Mouse (Mus musculus) forebrain, embryonic 13.5 days (tissue): Measurements from ENCODE around the gene Dapp1. TPM values are rescaled to one million over a fixed set of nuclear protein-coding genes. Genes with fewer than 3 reads are reported as not detected.
A peak's percentile ranks its signal among the peaks of the same experiment; 100 is the strongest.

Experiments used
- ATAC-seq: fragments of 200-750 bp; cut with Nextera tagmentation; 2 replicates; pipeline ENCODE4 v1.8.0; 2017
- H3K27ac ChIP-seq: fragments of 300-500 bp; sonication (generic); 2 replicates; pipeline ENCODE4 v1.5.1; 2015; ENCODE audit warnings: inconsistent platforms, mild to moderate bottlenecking, moderate library complexity
- H3K27me3 ChIP-seq: fragments of 300-500 bp; sonication (generic); 2 replicates; pipeline ENCODE4 v1.6.1; 2015; ENCODE audit warnings: mild to moderate bottlenecking, inconsistent platforms
- H3K36me3 ChIP-seq: fragments of 300-500 bp; sonication (generic); 2 replicates; pipeline ENCODE4 v1.6.1; 2015; ENCODE audit warnings: mild to moderate bottlenecking, inconsistent platforms; ENCODE audit not compliant: poor library complexity, severe bottlenecking
- H3K4me1 ChIP-seq: fragments of 300-500 bp; sonication (generic); 2 replicates; pipeline ENCODE4 v1.6.1; 2015; ENCODE audit warnings: inconsistent platforms
- H3K4me2 ChIP-seq: fragments of 300-500 bp; sonication (generic); 2 replicates; pipeline ENCODE4 v1.6.1; 2015; ENCODE audit warnings: inconsistent platforms, mild to moderate bottlenecking, moderate library complexity
- H3K4me3 ChIP-seq: fragments of 300-500 bp; sonication (generic); 2 replicates; pipeline ENCODE4 v1.5.1; 2015; ENCODE audit warnings: mild to moderate bottlenecking, inconsistent platforms
- H3K9ac ChIP-seq: fragments of 300-500 bp; sonication (generic); 2 replicates; pipeline ENCODE4 v1.6.1; 2015; ENCODE audit warnings: mild to moderate bottlenecking, inconsistent platforms
- H3K9me3 ChIP-seq: fragments of 300-500 bp; sonication (generic); replicated peaks from 2 replicates; pipeline ENCODE4 v1.6.1; 2016; ENCODE audit warnings: inconsistent platforms
- WGBS: fragments of 180-500 bp; shearing (Covaris S2); methylation state at CpG from one replicate; pipeline ENCODE4 v1.1.7; 2015; 5-methylcytosine and 5-hydroxymethylcytosine counted together
- polyA plus RNA-seq: library from polyadenylated mRNA; unstranded; fragments of >200 nt; fragmentation: Nextera tagmentation; extraction: Ambion mirVana; gene quantifications from 2 replicates; pipeline ENCODE4 v1.2.1, GENCODE M21; 2015

The Dapp1 gene
- polyA plus RNA-seq, 1 experiment from 2014 or later: 3.9 TPM

DNA sequence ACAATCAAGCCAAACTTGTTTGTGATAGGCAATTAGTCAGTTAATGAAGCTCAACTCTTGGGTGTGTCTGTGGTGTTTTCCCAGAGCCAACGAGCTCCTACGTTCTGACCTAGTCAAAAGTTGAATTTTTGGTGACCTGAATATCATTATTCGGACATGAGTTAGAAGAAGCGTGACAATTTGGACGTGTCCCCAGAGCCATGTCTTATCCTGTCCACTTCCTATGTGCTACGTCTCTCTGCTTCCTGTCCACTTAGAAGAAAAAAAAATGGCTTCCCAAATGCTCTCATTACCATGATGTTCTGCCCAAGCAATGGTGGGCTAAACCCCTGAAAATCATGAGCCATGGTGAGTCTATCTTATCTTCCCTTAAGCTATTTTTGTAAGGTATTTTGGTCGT, 21.9 kb upstream of the Dapp1 start:
- Histone ChIP-seq H3K4me3 (no peak overlapping the region), H3K27ac (no peak overlapping the region), H3K27me3 (no peaks in the 10 kb centered on the region), H3K9me3 (0 out of 2 replicates have a peak, but pooled peaks cover 7% of the 10 kb centered on the region), H3K9ac (no peak overlapping the region), H3K36me3 (no peaks in the 10 kb centered on the region), H3K4me1 (peaks cover 16% of the 10 kb centered on the region; the same call in 1 of the 2 replicates), H3K4me2 (no peak overlapping the region)
- WGBS: 91% methylated on average over 7 of the region's 7 CpGs
- ATAC-seq: no peak

DNA sequence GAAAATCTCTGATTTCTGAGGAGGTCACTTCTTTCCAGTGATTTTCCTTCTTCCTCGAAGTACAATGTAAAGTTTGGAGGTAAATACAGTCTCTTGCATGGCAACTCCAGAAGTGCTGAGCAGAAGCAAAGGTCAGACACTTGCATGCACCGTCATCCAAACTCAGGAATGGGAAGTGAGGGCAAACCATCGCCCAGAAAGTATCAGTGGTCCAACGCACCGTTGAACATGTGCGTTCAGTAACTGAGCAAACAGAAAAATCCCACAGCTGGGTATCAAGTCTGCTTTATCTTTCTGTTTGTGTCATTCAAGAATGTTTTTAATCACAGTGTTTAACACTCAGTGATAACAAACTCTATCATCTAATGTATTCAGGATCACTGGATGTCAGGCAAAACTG, 21.2 kb upstream of the Dapp1 start:
- 83% methylated on average over 6 of the region's 6 CpGs for WGBS
- ATAC-seq: no peak
- no peak overlapping the region for H3K4me3 ChIP-seq
- H3K27ac ChIP-seq: no peak overlapping the region
- H3K36me3 ChIP-seq: no peaks in the 10 kb centered on the region
- no peak overlapping the region for H3K4me2 ChIP-seq
- peaks cover 16% of the 10 kb centered on the region; the same call in 1 of the 2 replicates for H3K4me1 ChIP-seq
- H3K9me3 ChIP-seq: 0 out of 2 replicates have a peak, but pooled peaks cover 7% of the 10 kb centered on the region
- no peaks in the 10 kb centered on the region for H3K27me3 ChIP-seq
- H3K9ac ChIP-seq: no peak overlapping the region

DNA sequence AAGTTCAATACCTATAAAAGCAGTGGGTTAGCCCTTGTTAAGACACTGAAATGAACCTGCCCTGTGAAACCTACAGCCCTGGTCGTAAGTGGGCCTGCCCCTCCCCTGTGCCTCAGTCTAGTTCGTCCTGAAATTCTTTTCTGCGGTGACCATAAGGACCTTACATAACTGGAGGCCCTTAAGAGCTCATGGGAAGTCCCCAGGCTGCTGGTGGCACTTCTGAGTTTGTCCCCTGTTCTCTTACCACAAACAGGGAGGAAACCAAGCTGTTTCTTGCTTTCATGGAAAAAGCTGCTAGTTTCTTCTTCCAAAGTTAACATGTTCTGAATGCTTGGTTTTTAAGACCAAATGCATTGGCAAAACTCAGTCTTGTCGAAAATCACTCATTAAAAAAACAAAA, 20.5 kb upstream of the Dapp1 start:
- ATAC-seq: no peak
- Histone ChIP-seq H3K4me2 (no peak overlapping the region), H3K27ac (no peak overlapping the region), H3K36me3 (no peaks in the 10 kb centered on the region), H3K9ac (no peak overlapping the region), H3K9me3 (0 out of 2 replicates have a peak, but pooled peaks cover 7% of the 10 kb centered on the region), H3K27me3 (no peaks in the 10 kb centered on the region), H3K4me1 (peaks cover 16% of the 10 kb centered on the region; the same call in 1 of the 2 replicates), H3K4me3 (no peak overlapping the region)
- WGBS: 78% methylated on average over 4 of the region's 4 CpGs

DNA sequence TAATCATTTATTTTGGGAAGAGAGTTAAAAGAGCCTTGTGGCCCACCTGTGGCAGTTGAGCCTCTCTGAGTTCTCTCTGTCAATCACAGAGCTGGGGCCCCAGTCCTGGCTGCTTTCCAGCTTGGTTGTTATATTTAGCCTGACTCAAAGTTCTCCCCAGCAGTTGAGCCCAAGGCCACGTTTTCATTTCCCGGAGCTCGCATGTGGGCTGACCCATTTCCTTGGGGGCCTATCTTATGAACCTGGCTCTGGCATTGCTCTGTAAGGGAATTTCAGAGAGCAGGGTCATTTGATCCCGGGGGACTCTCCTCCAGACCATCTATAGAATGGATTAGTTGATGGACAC, 19.4 kb upstream of the Dapp1 start:
- Histone ChIP-seq H3K4me3 (no peak overlapping the region), H3K27ac (no peak overlapping the region), H3K9ac (no peak overlapping the region), H3K9me3 (0 out of 2 replicates have a peak, but pooled peaks cover 7% of the 10 kb centered on the region), H3K36me3 (no peaks in the 10 kb centered on the region), H3K4me2 (no peak overlapping the region), H3K4me1 (peaks cover 16% of the 10 kb centered on the region; the same call in 1 of the 2 replicates), H3K27me3 (no peaks in the 10 kb centered on the region)
- WGBS: 69% methylated on average over 4 of the region's 4 CpGs
- no peak for ATAC-seq

DNA sequence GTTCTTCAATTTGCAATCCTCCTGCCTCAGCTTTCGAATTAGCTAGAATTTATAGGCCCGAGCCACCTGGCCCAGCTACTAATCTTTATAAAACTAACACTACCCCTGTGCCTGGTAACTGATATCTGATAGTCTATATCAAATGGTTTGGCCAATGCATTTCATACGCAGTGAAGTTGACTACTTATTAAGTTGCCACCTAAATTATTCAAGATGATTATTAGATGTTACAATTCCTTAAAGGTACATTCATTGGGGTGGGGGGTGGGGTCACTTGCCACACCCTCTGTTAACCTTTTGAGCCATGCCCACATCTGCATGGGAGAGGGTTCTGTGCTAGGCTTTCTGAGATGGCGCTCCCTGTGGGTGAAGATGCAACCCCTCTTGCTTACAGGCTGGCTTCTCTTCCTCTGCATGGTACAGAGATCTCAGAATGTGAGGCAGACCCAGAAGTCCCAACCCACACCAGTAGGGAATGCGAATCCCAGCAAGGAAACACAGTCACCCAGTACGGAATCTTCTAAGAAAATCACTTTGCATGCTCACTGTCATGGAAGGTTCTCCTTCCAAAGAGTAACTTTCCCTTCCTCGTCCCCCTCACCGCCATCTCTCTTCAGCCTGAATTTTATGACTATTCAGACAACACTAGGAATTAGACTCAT, 18.8 kb upstream of the Dapp1 start:
- Histone ChIP-seq H3K27me3 (no peaks in the 10 kb centered on the region), H3K9me3 (0 out of 2 replicates have a peak, but pooled peaks cover 5% of the 10 kb centered on the region), H3K4me2 (no peak overlapping the region), H3K36me3 (no peaks in the 10 kb centered on the region), H3K4me3 (no peak overlapping the region), H3K4me1 (peaks cover 20% of the 10 kb centered on the region), H3K9ac (no peak overlapping the region), H3K27ac (no peak overlapping the region)
- no peak for ATAC-seq
- WGBS: 94% methylated on average over 8 of the region's 8 CpGs

DNA sequence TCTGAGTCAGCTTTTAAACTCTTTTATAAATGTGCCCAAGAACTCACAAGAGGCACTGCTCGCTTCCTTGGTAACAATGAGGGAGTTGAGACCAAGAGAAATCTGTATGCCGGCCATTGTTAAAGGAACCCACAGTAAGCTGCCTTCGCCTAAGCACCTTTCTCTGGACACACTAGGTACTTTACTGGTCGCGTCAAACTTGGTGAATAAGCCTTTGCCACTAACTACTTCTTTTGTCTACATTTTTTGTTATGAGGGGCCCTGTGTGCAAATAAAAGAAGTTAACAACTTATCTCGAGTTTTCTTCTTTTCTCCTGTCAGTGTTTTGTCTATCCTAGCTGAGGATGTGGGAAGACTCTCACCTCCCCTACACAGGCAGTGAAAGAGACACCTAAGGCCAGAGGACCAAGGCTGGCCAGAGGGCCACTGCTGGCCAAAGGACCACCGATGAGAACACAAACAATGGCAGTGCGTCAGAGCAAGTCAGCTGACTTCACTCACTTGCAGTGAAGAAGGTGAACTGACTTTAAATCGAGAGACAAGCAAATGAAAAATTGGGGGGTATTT, 18.0 kb upstream of the Dapp1 start:
- Histone ChIP-seq H3K36me3 (no peaks in the 10 kb centered on the region), H3K4me3 (no peak overlapping the region), H3K4me1 (peaks cover 27% of the 10 kb centered on the region), H3K27ac (no peak overlapping the region), H3K27me3 (no peaks in the 10 kb centered on the region), H3K9me3 (no peaks in the 10 kb centered on the region), H3K4me2 (peak overlapping the region; percentile 12; the same call in 1 of the 2 replicates), H3K9ac (no peak overlapping the region)
- WGBS: 35% methylated on average over 9 of the region's 9 CpGs
- no peak for ATAC-seq

DNA sequence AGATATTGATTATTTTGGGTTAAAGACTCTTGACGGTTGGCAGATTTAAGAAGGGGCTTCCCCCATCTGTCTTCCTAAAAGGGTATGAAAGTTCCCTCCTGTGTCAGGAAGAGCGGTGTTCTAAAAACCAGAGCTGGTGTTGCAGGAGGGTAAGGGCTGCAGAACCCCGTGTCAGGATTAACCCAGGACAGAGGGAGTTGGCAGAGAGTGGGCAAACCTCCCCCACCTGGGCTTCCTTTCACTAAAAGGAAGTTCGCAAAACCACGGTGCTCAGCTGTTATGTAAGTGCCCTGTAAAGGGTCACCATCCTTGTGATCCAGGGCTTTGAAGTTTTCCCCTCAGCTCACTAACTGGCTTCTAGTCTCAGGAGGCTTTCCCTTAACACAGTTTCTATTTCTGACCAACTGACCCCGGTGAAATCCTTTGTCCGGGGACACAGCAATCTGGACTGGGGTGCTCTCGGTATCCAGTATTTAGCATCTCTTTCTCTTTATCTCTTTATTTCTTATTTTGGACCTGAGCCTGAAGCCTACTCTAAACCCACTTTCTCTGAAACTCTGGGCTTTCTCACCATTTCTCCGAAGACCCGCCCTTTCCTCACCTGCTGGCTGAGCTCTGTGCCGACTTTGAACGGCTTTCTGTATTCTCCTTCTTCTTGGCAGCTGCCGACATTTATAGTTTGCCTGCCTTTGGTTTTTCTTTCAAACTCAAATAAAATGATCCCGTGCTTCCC, 17.3 kb upstream of the Dapp1 start:
- Histone ChIP-seq H3K27me3 (no peaks in the 10 kb centered on the region), H3K4me2 (peak overlapping the region; percentile 12; the same call in 1 of the 2 replicates), H3K4me3 (no peak overlapping the region), H3K9me3 (no peaks in the 10 kb centered on the region), H3K4me1 (peaks cover 30% of the 10 kb centered on the region), H3K36me3 (no peaks in the 10 kb centered on the region), H3K27ac (no peak overlapping the region), H3K9ac (no peak overlapping the region)
- WGBS: 49% methylated on average over 14 of the region's 14 CpGs
- no peak for ATAC-seq

DNA sequence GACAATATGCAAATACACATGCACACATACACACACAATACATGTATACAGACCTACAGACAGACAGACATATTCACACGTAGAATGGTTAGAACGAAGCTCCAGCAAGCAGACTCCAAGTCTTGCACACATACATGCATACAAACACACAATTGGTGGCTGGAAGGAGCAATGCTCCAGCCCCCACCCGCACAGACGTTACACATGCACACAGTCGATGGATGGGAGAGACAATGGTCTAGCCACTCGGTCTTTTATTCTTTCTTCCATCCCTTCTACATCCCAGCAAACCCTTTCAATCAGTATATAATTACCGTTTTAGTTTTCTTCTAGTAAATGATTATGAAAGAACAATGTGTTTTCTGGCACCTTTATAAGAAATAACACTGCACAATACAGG, 14.1 kb upstream of the Dapp1 start:
- no peaks in the 10 kb centered on the region for H3K9me3 ChIP-seq
- no peak overlapping the region for H3K4me2 ChIP-seq
- H3K27ac ChIP-seq: no peak overlapping the region
- ATAC-seq: peak; percentile 44
- H3K27me3 ChIP-seq: no peaks in the 10 kb centered on the region
- 43% methylated on average over 7 of the region's 7 CpGs for WGBS
- no peak overlapping the region for H3K9ac ChIP-seq
- H3K4me1 ChIP-seq: peaks cover 23% of the 10 kb centered on the region
- H3K36me3 ChIP-seq: no peaks in the 10 kb centered on the region
- H3K4me3 ChIP-seq: no peak overlapping the region

DNA sequence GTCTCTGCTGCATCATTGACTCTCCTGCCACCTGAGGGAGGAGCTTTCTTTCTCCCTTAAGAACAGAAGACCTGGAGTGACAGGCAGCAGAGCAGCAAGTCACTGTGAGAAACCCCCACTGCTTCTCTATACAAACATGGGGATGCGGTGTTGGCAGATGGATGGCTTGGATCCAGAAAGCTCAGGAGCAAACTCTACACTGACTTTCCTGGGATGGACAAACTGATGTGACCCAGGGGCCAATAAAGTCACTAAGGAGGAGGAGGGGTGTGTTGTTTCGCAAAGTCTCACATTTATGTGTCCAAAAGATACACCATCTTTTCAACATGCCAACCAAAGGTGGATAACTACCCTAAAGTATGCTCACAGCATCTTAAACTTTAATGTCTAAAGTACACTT, 12.9 kb upstream of the Dapp1 start:
- Histone ChIP-seq H3K4me1 (peaks cover 21% of the 10 kb centered on the region), H3K36me3 (no peaks in the 10 kb centered on the region), H3K27me3 (no peaks in the 10 kb centered on the region), H3K9me3 (no peaks in the 10 kb centered on the region), H3K4me3 (no peak overlapping the region), H3K9ac (no peak overlapping the region), H3K4me2 (no peak overlapping the region), H3K27ac (no peak overlapping the region)
- WGBS: 80% methylated on average over 2 of the region's 2 CpGs
- ATAC-seq: no peak

DNA sequence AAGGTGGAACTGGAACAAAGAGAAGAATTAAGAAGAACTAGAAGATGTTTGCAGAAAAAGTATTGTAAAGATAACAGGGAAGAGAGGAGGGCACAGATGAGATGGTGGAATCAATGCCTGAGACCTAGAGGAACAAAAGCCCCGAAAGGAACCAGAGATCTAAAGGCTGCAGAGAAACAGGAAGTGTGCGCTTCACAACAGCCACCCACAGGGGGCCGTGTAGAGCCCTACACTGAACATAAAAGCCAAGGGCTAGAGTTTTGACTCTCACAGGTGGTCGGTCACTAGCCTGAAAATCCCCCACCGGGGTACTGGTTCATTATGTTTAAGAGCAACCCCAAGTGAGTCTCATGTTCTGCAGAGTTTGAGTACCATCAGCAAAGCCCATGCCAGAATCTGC, 11.0 kb upstream of the Dapp1 start:
- WGBS: 72% methylated on average over 5 of the region's 5 CpGs
- no peak for ATAC-seq
- no peaks in the 10 kb centered on the region for H3K9me3 ChIP-seq
- no peak overlapping the region for H3K9ac ChIP-seq
- no peak overlapping the region for H3K27ac ChIP-seq
- H3K4me3 ChIP-seq: no peak overlapping the region
- H3K4me1 ChIP-seq: peaks cover 15% of the 10 kb centered on the region
- no peaks in the 10 kb centered on the region for H3K36me3 ChIP-seq
- H3K4me2 ChIP-seq: no peak overlapping the region
- no peaks in the 10 kb centered on the region for H3K27me3 ChIP-seq

DNA sequence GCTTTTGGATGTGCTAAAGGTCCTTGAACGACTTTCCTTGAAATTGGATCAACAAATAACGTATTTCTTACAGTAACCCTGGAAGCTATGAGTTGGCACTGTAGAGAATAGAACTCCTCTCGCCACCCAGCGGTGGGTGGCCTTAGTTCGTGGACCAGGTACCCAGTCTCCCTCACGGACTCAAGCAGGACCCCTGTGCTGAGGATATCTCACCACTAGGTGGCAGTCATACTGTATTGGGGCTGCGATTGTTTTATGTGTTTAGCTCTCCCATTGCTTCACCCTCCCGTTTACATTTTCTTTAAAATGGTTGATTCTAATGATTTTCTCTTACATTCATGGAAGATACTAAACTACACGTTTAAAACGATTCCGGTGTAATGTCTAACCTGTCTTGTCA, 9.8 kb upstream of the Dapp1 start:
- Histone ChIP-seq H3K9ac (no peak overlapping the region), H3K36me3 (no peaks in the 10 kb centered on the region), H3K4me1 (peaks cover 15% of the 10 kb centered on the region), H3K27ac (no peak overlapping the region), H3K4me2 (no peak overlapping the region), H3K4me3 (no peak overlapping the region), H3K27me3 (no peaks in the 10 kb centered on the region), H3K9me3 (no peaks in the 10 kb centered on the region)
- WGBS: 19% methylated on average over 11 of the region's 11 CpGs
- ATAC-seq: peak; percentile 85

DNA sequence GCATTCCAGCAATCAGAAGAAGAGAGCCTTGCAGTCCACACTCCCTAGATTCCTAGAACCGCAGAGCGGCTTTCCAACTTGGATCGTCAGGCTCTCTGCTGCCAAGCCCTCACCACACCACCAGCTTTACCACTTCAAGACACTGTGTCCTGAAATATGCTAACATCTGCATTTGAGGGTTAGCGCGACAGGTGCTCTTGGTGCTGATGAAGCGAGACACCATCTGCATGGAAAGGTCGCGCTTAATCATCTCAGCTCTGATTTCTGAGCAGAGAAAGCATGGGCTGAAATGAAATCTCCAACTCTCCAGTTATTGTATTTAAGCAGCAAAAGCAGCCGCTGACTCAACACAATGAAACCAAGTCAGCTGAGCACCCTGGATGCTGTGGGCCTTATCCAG, 8.1 kb upstream of the Dapp1 start:
- H3K27me3 ChIP-seq: no peaks in the 10 kb centered on the region
- no peaks in the 10 kb centered on the region for H3K36me3 ChIP-seq
- H3K4me3 ChIP-seq: no peak overlapping the region
- 0 out of 2 replicates have a peak, but pooled peaks cover 4% of the 10 kb centered on the region for H3K4me1 ChIP-seq
- no peak overlapping the region for H3K27ac ChIP-seq
- 93% methylated on average over 9 of the region's 9 CpGs for WGBS
- H3K9me3 ChIP-seq: no peaks in the 10 kb centered on the region
- ATAC-seq: no peak
- H3K4me2 ChIP-seq: no peak overlapping the region
- no peak overlapping the region for H3K9ac ChIP-seq
